Mouse (Mus musculus) C2C12 (cell line): Measurements from ENCODE around the gene Serpinf1. TPM values are rescaled to one million over a fixed set of nuclear protein-coding genes. Genes with fewer than 3 reads are reported as not detected.
"Not testable (repeated sequence)": the region's sequence is repeated elsewhere in the genome, so short reads cannot be mapped to it uniquely, and the experiment has no call there.

ENCODE experiments used
- H3K27me3 ChIP-seq: one replicate; pipeline ENCODE4 v1.6.1; 2011; ENCODE audit not compliant: control insufficient read depth, insufficient read depth, insufficient read length
- H3K36me3 ChIP-seq: one replicate; pipeline ENCODE4 v1.6.1; 2011; ENCODE audit not compliant: control insufficient read depth, insufficient read depth
- H3K4me3 ChIP-seq: one replicate; pipeline ENCODE4 v1.5.1; 2011; ENCODE audit warnings: mild to moderate bottlenecking, control low read depth; ENCODE audit not compliant: poor library complexity, insufficient read depth, severe bottlenecking
- H3K79me2 ChIP-seq: one replicate; pipeline ENCODE4 v1.6.1; 2011; ENCODE audit not compliant: control insufficient read depth, insufficient read depth
- H3K79me3 ChIP-seq: one replicate; pipeline ENCODE4 v1.6.1; 2011; ENCODE audit warnings: low read depth, control low read depth
- H3ac ChIP-seq: one replicate; pipeline ENCODE3; 2011; ENCODE audit warnings: low read depth; ENCODE audit not compliant: control insufficient read depth, insufficient read length
- CEBPB ChIP-seq: IDR thresholded peaks from one replicate; pipeline ENCODE4 v1.6.1; 2011; ENCODE audit warnings: low read depth, mild to moderate bottlenecking, control low read depth, moderate library complexity
- CTCF ChIP-seq: IDR thresholded peaks from one replicate; pipeline ENCODE4 v1.5.1; 2011; ENCODE audit not compliant: control insufficient read depth, insufficient read depth, insufficient read length
- FOSL1 ChIP-seq: IDR thresholded peaks from one replicate; pipeline ENCODE4 v1.8.0; 2011; ENCODE audit warnings: mild to moderate bottlenecking, low read length; ENCODE audit not compliant: poor library complexity, insufficient read depth, severe bottlenecking
- MAX ChIP-seq: IDR thresholded peaks from one replicate; pipeline ENCODE4 v1.6.1; 2011; ENCODE audit warnings: mild to moderate bottlenecking, control low read depth
- MYOD1 ChIP-seq: IDR thresholded peaks from one replicate; pipeline ENCODE4 v1.6.1; 2011; ENCODE audit warnings: low read depth; ENCODE audit not compliant: control insufficient read depth, insufficient read length
- MYOG ChIP-seq: IDR thresholded peaks from one replicate; pipeline ENCODE4 v1.6.1; 2011; ENCODE audit not compliant: control insufficient read depth, insufficient read length; ENCODE audit errors: extremely low read depth
- USF1 ChIP-seq: IDR thresholded peaks from one replicate; pipeline ENCODE4 v1.6.1; 2011; ENCODE audit warnings: low read depth, mild to moderate bottlenecking, control low read depth, moderate library complexity
- polyA plus RNA-seq: library from polyadenylated mRNA; unstranded; fragments of >200 nt; fragmentation: generic; extraction: Trizol; gene quantifications from one replicate; pipeline ENCODE4 v1.2.1, GENCODE M21; 2012; ENCODE audit warnings: missing spikeins

Serpinf1 gene
- polyA plus RNA-seq, 1 experiment, result 1,152 TPM

DNA sequence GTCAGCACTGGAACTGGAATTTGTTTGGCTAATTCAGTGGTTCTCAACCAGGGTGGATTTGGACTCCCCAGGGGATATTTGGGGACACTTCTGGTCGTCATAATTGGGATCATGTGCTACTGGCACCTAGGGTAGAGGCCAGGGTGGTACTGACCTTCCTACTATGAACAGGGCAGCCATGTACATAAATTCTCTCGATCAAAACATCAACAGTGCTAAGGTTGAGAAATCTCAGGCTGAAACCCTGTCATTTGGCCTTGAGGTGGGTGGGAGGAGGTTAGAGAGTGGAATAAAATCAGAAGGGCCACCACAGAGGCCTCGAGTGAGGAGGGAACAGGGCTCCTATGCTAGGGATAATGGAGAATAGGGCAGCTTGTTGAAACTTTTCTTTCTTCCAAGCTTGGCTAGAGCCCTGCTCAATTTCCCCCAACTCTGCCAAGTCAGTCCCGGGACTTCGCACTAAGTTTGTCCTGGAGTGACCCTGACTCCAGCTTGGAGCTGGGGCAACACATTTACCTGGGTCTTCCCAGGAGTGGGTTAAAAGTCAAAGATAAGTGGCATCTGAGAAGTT lies 36.7 kb upstream of the Serpinf1 start:
- TF ChIP-seq CEBPB (peak; percentile 21), FOSL1 (no peak), MYOD1 (no peak)
- peak overlapping the region; percentile 15 for H3K4me3 ChIP-seq
- H3K27me3 ChIP-seq, result no peaks in the 10 kb centered on the region
- peak overlapping the region; percentile 44 for H3ac ChIP-seq
- H3K79me3 ChIP-seq, result peaks cover 15% of the 10 kb centered on the region
- H3K79me2 ChIP-seq, result peaks cover 27% of the 10 kb centered on the region
- peaks cover 11% of the 10 kb centered on the region for H3K36me3 ChIP-seq

DNA sequence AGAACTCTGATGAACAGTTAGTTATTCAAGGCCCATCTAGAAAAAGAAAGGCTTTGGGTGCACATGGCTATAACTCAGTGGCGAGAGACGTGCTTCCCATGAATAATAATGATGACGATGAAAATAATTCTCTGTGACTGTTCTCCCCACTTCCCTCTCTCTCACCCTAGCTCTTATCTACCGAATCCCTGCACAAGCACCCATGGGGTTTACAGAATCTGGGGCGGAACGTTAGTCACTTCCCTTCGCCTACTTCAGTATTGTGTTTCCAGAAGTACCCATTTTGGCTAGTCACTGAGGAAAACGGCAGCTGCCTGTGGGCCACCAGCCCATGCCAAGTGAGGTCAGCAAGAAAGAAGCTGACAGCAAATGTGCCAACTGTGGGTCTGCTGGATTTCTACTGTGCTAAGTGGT lies 36.1 kb upstream of the Serpinf1 start:
- Histone ChIP-seq H3K27me3 (no peaks in the 10 kb centered on the region), H3K79me3 (peaks cover 15% of the 10 kb centered on the region), H3K4me3 (no peak overlapping the region), H3ac (peak overlapping the region; percentile 16), H3K79me2 (peaks cover 27% of the 10 kb centered on the region), H3K36me3 (peaks cover 5% of the 10 kb centered on the region)
- no peak for TF ChIP-seq USF1
- TF ChIP-seq CEBPB, result no peak
- no peak for TF ChIP-seq MYOG
- peak; percentile 47 for TF ChIP-seq FOSL1
- TF ChIP-seq MYOD1, result peak; percentile 90
- no peak for TF ChIP-seq CTCF
- TF ChIP-seq MAX, result peak; percentile 88

DNA sequence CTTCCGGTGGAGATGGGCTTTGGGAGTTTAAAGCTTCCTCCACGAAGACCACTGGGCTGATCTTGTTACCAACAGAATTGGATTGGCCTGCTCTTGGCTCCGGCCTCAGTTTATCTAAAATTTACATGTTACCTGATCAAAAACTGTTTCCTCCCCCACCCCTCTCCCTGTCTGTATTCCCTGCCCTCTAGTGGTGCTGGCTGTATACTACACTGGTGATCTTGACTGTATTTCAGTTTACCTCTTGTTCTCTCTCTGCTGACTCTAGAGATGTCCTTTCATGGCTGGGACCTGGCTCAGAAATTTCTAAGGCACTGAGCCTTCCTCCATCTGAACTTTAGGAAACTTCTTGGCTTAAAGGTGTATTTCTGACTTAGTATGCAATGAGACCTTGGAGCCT lies 35.7 kb upstream of the Serpinf1 start:
- no peaks in the 10 kb centered on the region for H3K27me3 ChIP-seq
- H3ac ChIP-seq, result peak overlapping the region; percentile 16
- no peak overlapping the region for H3K4me3 ChIP-seq
- TF ChIP-seq MAX, result no peak
- TF ChIP-seq MYOG, result no peak
- no peak for TF ChIP-seq CEBPB
- no peak for TF ChIP-seq MYOD1
- no peak for TF ChIP-seq USF1
- peak; percentile 22 for TF ChIP-seq CTCF
- peaks cover 27% of the 10 kb centered on the region for H3K79me2 ChIP-seq
- H3K79me3 ChIP-seq, result peaks cover 13% of the 10 kb centered on the region
- H3K36me3 ChIP-seq, result peaks cover under 1% of the 10 kb centered on the region

DNA sequence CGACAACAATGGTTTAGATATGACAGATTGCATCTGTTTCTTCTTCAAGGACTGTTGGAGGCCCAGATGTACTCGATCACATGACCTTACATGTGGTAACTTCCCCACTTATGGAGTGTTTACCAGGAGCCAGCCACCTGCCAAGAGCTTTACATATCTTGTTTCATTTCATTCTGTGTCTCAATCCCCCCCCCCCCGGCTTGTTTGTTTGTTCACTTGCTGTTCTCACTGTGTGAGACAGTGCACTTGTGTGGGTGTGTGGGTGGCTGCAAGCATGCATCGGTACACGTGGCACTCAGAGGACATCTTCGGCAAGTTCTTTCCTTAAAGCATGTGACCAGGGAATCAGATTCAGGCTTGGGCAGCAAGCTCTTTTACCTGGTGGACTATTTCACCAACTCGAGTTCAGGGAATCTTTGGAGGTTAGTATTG lies 34.0 kb upstream of the Serpinf1 start:
- H3K27me3 ChIP-seq, result no peaks in the 10 kb centered on the region
- no peak overlapping the region for H3K4me3 ChIP-seq
- peaks cover 14% of the 10 kb centered on the region for H3K79me3 ChIP-seq
- no peak overlapping the region for H3ac ChIP-seq
- peaks cover 7% of the 10 kb centered on the region for H3K36me3 ChIP-seq
- no peak for TF ChIP-seq MYOG
- H3K79me2 ChIP-seq, result peaks cover 28% of the 10 kb centered on the region

DNA sequence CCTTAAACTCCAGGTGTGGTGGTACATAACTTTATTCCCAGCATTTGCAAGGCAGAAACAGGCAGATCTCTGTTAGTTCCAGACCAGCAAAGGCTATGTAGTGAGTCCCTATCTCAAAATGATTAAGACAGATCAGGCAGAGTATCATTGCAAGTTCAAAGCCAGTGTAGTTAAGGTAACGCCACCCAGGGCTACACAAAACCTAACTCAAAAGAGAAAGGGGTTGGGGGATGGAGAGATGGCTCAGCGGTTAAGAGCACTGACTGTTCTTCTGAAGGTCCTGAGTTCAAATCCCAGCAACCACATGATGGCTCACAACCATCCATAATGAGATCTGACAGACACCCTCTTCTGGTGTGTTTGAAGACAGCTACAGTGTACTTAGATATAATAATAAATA lies 33.5 kb upstream of the Serpinf1 start:
- not testable (repeated sequence) for H3K27me3 ChIP-seq, H3ac ChIP-seq, H3K36me3 ChIP-seq, H3K4me3 ChIP-seq
- peaks cover 33% of the 10 kb centered on the region for H3K79me2 ChIP-seq
- H3K79me3 ChIP-seq, result peaks cover 14% of the 10 kb centered on the region

DNA sequence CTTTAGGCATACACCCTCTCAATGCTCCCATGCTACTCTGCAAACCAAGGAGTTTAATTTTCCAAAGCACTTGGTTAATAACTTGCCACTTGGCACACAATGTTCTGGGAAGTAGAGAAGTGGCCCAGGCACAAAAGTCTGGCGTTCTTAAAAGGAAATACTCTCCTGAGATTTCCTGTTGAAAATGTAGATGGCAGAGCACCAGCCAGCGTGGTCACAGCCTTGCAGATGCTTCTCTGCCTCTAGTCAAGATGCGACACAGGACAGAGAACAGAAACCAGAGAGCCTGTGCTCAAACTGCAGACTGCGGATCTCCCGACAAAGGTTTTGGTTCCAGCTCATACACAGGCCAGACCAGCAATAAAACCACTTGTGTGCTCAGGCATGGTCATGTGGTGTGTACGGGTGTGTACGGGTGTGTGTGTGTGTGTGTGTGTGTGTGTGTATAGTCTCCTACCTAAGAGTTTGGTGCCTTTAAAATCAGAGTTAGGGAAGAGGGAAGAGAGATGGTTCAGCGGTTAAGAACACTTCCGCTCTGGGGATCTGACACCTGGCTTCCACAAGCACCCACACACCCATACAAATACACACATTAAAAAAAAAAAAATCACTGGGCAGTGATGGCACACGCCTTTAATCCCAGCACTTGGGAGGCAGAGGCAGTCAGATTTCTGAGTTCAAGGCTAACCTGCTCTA lies 32.7 kb upstream of the Serpinf1 start:
- no peak for TF ChIP-seq MYOD1
- TF ChIP-seq CTCF, result no peak
- TF ChIP-seq FOSL1, result no peak
- no peak for TF ChIP-seq USF1
- no peaks in the 10 kb centered on the region for H3K27me3 ChIP-seq
- H3K4me3 ChIP-seq, result no peak overlapping the region
- peaks cover 14% of the 10 kb centered on the region for H3K79me3 ChIP-seq
- H3K79me2 ChIP-seq, result peaks cover 41% of the 10 kb centered on the region
- peaks cover 7% of the 10 kb centered on the region for H3K36me3 ChIP-seq
- H3ac ChIP-seq, result peak overlapping the region; percentile 41
